Mouse (Mus musculus): ENCODE measurements around the gene Sox21.

Sox21 gene

DNA sequence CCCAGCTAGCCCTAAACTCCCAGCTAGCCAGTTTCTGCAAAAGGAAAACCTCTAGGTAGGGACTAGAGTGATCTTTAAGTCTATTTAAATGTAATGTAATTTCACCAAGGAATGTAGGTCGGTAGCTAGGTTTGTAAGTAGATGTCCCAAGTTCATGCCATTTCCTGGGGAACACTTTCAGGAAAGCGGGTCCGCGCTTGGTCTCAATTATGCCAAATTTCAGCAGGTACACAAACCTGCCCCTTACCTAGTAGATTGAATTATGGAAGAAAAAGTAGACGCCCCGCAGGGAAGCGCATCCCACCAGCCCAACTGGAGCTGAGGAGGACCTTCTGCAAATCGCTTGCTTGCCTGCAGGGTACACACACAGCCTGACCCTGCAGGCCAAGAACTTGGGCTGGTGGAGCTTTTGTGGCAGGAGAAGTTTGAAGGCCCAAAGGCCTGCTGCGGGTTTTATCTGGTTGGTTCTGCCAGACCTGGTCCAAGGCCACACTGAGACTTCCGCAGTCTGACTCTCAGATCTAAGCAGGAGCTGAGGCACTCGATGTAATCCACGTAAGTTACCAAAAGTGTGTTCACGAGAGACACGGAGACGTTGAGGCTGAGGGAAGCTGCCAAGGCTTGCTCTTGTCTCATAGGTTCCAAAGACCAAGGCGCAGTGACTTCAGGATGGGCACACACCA, 11.6 kb downstream of the Sox21 start:
- in situ Hi-C loops (cut with MseI, MboI) = no loop called here

DNA sequence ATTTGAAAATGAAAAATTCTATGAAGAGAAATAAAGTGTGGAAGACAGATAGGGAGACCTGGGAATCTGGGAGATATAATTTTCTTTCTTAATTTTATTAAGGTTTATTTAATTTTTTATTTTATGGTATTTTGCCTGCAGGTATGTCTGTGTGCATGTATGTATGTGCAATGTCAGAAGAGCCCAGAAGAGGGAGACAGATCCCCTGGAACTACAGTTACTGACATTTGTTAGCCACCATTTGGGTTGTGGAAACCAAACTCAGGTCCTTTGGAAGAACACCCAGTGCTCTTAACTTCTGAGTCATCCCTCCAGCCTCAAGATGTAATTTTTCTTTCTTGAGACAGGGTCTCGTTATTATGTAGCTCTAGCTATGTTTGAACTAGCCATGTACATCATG, 15.9 kb downstream of the Sox21 start:
- in situ Hi-C loops (cut with MseI, MboI) = loop anchor here (25.0 kb wide), 2 partner anchors 266 to 566 kb away; partner anchors contain the start of gene Cldn10 (in 1 of the 2)

DNA sequence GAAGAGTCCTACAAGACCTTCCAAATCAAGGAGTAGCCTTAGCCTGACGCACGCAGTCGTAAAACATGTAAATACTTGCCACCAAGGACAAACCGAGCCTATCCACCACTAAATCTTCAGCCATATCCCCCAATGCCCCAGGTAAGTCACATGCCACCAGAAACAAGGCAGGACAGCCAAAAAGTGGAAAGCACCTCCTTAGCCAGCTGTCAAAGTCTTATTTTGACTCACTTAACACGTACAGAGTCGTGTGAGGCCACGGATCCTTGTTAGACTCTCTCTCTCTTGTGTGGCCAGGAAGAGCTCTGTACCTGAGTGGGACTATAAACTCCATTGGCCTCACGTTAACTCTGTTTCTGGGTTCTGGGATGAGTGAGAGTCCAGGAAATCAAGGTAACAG, 20.0 kb downstream of the Sox21 start:
- in situ Hi-C loops (cut with MseI, MboI) = loop anchor here (25.0 kb wide), 2 partner anchors 270 to 570 kb away; partner anchors contain the start of gene Cldn10 (in 1 of the 2)

DNA sequence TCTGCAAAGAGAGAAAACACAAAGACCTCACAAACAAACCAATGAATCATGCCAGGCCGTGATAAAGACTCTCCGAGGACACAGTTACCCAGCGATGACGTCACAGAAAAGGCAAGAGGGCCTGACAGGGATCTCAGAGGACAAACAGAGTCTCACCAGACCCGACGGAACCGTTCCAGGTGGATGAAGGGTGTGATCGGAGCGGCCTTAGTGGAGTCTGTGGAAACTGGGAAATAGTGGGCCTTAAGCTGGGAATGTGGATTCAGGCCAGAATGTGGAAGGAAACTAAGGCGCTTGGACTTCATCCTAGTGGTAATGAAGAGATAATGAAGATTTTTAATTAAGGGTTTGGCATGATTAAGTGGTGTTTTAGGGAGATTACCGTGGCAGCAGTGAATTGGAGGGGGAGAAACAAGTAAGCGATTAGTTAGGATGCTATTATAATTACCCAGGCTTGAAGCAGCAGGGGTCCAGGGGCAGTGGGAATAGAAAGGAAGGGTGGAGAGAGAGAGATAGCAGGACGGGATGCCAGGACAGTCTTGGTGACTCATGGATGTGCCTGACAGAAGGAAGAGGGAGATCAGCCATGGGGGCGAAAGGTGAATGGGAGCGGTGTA, 24.5 kb downstream of the Sox21 start:
- in situ Hi-C loops (cut with MseI, MboI) = loop anchor here (5.0 to 25.0 kb wide), 3 partner anchors 275 to 575 kb away; partner anchors contain the start of gene Cldn10 (in 1 of the 2)

- in situ Hi-C loops (cut with MseI, MboI) = loop anchor here (5.0 to 25.0 kb wide), 4 partner anchors 278 to 578 kb away; partner anchors contain the start of gene Cldn10 (in 1 of the 2)
These were observed 27.2 kb downstream of the Sox21 start for GRCm38 (mm10) chr14:118209642-118210041.

GRCm38 (mm10) chr14:118207347-118207746, 29.5 kb downstream of the Sox21 start:
- in situ Hi-C loops (cut with MseI, MboI) = loop anchor here (10.0 to 25.0 kb wide), 3 partner anchors 280 to 580 kb away; partner anchors contain the start of gene Cldn10 (in 1 of the 2)

GRCm38 (mm10) chr14:118203031-118203430, 33.8 kb downstream of the Sox21 start:
- in situ Hi-C loops (cut with MseI, MboI) = loop anchor here (10.0 to 25.0 kb wide), 3 partner anchors 284 to 584 kb away; partner anchors contain the start of gene Cldn10 (in 1 of the 2)

- in situ Hi-C loops (cut with MseI, MboI) = loop anchor here (10.0 to 25.0 kb wide), 3 partner anchors 285 to 585 kb away; partner anchors contain the start of gene Cldn10 (in 1 of the 2)
These were observed 34.8 kb downstream of the Sox21 start for GRCm38 (mm10) chr14:118202006-118202405.

- in situ Hi-C loops (cut with MseI, MboI) = loop anchor here (10.0 to 25.0 kb wide), 3 partner anchors 287 to 587 kb away; partner anchors contain the start of gene Cldn10 (in 1 of the 2)
These were observed 36.1 kb downstream of the Sox21 start for GRCm38 (mm10) chr14:118200731-118201130.

- in situ Hi-C loops (cut with MseI, MboI) = no loop called here
These were observed 39.8 kb downstream of the Sox21 start for GRCm38 (mm10) chr14:118197063-118197462.

DNA sequence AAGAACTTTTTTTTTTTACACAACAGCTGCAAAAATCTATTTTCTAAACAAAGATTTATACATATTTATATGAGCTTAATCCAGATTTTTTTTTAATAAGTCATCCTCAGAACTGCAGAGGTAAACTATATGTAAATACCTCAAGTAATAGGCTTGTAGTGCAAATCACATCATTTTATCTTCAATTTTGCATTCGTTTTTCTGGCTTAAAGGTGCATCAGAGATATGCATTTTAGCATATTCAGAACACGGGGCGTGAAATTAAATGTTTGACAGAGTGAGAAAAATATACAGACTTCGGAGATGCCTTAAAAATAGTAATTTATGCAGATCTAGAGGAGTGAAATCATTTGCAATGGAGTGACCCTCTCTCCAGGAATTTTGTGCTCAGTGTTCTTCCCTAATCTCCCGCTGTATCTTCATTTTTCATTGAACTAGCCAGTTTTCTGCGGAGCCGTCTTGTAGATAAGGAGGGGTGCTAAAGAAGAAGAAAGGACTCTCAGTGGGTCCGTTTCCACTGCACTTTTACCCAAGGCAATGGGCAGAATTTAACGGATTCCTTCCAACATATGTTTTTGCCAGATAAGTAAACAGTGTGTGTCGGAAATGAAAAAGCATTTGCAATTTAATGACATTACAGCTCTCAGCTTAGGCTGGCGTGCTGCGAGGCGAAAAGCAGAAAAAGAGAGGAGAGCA, 42.5 kb downstream of the Sox21 start:
- in situ Hi-C loops (cut with MseI, MboI) = no loop called here

GRCm38 (mm10) chr14:118193663-118194062, 43.2 kb downstream of the Sox21 start:
- in situ Hi-C loops (cut with MseI, MboI) = no loop called here

DNA sequence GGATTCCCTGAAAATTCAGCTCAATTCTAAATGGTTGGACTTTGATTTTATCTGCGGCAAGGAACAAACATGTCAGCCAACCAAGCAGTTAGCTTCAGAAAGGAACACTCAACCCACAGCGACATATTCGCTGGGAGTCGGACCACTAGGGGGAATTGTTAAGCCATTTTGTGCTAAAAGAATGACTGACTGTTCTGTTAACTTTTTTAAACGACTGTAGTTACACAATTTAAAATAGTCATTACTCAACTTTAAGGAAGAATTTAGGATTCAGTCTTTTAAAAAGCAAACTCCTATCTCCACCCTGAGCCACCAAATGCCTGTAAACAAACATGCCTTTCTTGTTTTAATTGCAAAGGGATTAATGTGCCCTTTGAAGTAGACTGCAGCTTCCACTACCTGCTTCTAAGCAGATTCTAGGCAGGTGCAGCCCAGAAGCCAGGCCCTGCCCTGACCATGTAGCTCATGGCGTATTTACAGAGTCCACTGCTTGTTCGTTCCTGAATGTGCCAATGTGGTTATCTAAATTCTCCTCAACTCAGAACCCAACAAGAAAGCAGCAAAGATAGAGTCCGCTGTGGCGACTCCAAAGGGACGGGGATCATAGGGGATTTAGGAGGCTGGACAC, 43.7 kb downstream of the Sox21 start:
- in situ Hi-C loops (cut with MseI, MboI) = no loop called here

GRCm38 (mm10) chr14:118191442-118191841, 45.4 kb downstream of the Sox21 start:
- in situ Hi-C loops (cut with MseI, MboI) = no loop called here

Data from mouse trophoblast stem cell (cell line).